Mouse (Mus musculus): ENCODE measurements around the gene Hoxd12.

The Hoxd12 gene

GRCm38 (mm10) chr2:74681594-74682531 is 7.0 kb downstream of the Hoxd12 start:
- DNase-seq (ENCODE audit: low read depth) = no peak

GRCm38 (mm10) chr2:74682796-74683195 is 8.0 kb downstream of the Hoxd12 start:
- DNase-seq (ENCODE audit: low read depth) = no peak

- DNase-seq (ENCODE audit: low read depth) = no peak
Observed at GRCm38 (mm10) chr2:74683471-74683951, 8.7 kb downstream of the Hoxd12 start.

DNA sequence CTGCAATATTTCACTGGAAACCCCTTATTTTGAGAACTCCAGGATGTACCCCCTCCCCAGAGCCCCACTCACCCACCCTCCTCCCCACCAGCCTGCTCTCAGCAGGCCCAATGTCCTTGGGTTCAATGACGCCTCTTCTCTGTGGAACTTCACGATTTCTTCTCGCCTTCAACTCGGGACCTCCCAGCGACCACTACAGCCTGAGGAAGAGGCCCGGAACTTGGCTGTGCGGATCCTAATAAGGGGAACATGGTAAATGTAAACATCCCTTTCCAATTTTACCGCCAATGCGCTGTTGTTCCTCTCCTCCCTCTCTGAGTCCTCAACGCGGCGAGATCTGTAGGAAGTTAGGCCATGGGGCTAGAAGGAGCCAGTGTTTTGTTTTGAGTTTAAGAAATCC is 9.3 kb downstream of the Hoxd12 start:
- DNase-seq (ENCODE audit: low read depth) = no peak

DNA sequence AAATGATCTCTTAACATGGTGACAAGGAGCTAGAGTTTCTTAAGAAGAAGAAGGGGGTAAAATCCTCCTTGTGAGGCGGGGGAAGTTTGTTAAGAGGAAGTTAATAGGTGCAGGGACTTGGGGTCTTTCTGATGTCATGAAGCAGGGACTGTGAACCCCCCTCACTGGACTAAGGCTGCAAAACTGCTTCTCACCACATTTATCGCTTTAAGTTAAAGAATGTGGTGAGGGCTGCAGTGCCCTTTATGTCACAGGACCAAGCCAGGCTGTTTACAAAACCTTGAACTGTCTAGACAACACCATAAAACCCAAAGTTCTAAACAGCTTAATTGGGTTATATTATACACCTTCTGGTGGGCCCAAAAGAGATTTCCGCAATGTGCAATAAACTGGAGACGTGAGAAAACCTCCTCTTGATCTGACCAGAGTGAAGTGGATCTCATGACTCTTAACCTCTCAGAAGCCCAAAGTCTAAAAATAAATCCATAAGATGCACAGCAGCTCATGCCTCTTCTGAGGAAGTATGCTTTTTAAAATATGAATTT is 10.3 kb downstream of the Hoxd12 start:
- no peak for DNase-seq (ENCODE audit: low read depth)

- DNase-seq (ENCODE audit: low read depth) = peak; percentile 55
Observed at GRCm38 (mm10) chr2:74686301-74686987, 11.6 kb downstream of the Hoxd12 start.

GRCm38 (mm10) chr2:74686988-74687697 is 12.3 kb downstream of the Hoxd12 start:
- no peak for DNase-seq (ENCODE audit: low read depth)

GRCm38 (mm10) chr2:74687698-74688555 is 13.1 kb downstream of the Hoxd12 start:
- no peak for DNase-seq (ENCODE audit: low read depth)

DNA sequence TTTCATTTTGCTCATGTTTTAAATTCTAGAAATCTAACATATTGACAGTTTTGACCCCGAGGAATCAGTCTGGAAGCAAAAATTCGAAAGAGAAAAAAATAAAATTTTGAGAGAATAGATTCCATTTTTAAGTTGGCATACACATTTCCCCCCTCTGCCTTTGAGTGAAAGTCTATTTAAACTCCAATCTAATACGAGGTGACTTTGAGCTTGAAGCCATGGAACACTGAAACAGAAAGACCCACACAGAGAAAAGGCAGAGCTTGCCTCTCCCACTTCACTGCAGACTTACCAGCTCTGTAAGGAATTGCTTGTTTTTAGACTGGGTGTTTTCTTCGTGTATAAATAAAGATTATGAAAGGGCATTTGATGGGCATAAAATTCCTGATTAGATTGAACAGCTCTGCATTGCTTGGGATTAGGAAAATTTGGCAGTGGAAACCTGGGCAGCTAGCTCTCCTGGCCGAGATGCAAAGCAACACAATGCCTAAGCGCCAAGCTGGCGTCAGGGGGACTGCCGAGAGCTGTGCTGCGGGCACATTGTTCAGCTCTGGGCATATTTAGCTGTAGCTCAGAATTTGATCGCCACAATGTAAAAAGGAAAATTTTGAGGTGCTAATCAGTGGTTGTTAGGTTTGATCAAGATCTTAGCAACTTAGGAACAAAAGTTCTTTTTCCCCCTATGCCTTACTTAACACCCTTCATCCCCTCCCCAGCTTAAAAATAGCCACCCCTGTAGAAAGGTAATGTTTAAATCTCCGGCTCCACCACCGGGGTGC is 14.2 kb downstream of the Hoxd12 start:
- DNase-seq (ENCODE audit: low read depth) = no peak

DNA sequence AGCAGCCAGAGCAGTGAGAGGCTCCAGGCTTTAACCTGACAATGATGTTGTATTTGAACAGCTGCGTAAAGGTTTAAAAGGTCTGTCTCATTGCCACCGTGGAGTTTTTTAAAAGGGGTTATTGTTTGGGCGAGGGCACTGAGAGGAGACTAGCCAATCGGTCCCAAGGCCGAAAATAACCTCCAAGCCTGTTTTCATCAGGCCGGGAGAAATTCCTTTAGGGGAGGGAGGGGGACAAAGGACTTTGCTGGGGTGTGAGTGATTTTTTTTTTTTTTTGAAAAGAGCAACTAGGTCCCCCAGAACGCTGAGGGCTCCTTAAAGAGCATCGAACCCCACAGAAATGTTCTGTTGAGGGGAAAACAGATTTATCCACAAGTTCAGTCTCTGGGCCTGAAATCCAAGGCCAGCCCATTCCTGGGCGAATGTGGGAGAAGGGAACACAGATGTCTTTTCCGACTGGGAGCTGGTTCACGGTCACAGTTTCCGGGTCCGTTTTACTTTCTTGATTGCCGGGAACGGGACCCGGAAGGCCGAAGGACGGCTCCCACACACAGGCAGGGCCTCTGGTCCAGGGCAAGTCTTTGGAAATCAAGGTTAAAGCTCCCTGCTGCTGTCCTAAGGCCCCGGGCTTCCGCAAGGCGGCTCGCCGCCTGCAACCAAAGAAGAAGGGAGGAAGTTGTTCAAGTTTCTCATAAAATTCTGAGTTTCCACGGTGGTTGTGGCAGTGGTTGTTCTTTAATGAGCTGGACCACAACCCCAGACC is 14.9 kb downstream of the Hoxd12 start:
- no peak for DNase-seq (ENCODE audit: low read depth)

- DNase-seq (ENCODE audit: low read depth) = no peak
Observed at GRCm38 (mm10) chr2:74690338-74690716, 15.5 kb downstream of the Hoxd12 start.

- no peak for DNase-seq (ENCODE audit: low read depth)
Observed at GRCm38 (mm10) chr2:74691022-74691951, 16.5 kb downstream of the Hoxd12 start, which contains the start of gene Hoxd10. Hoxd10 (plus strand) TSS chr2:74691924.

DNA sequence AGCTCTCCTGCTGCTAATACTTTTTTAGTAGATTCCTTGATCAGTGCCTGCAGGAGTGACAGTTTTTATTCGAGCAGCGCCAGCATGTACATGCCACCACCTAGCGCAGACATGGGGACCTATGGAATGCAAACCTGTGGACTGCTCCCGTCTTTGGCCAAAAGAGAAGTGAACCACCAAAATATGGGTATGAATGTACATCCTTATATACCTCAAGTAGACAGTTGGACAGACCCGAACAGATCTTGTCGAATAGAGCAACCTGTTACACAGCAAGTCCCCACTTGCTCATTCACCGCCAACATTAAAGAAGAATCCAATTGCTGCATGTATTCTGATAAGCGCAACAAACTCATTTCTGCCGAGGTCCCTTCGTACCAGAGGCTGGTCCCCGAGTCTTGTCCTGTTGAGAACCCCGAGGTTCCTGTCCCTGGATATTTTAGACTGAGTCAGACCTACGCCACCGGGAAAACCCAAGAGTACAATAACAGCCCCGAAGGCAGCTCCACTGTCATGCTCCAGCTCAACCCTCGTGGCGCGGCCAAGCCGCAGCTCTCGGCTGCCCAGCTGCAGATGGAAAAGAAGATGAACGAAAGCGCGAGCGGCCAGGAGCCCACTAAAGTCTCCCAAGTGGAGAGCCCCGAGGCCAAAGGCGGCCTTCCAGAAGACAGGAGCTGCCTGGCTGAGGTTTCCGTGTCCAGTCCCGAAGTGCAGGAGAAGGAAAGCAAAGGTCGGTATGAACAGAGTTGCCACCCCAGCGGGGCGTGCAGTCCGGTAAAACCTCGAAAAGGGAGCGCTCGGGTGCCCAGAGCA is 17.4 kb downstream of the Hoxd12 start:
- no peak for DNase-seq (ENCODE audit: low read depth)

DNA sequence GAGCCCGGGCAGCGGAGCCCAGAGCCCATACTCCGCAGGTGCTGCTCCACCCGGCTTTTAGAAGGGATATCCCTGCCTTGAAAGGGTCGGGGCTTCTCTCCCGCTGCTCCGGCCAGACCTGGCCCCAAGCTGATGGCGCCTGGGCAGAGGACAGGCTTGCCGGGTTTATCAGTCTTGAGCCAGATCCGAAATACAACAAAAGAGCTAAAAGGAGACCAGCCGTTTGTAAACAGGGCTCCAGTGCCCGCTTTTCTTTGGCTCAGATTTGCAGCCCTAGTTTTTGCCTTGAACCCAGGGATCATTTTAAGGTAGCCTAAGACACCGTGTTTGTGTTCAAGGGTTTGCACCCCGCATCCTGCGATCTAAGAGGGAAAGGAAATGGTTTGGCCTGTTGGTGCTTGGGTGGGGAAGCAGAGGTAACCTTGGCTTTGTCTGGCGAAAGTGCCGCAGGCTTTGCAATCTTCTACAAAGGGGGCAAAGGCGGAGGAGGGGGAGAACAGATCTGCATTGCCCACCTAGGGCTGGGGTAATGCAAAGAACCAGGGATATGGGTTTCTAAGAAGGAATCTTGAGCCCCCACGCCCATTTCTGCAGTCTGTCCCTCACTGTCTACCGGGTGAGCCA is 18.1 kb downstream of the Hoxd12 start:
- no peak for DNase-seq (ENCODE audit: low read depth)

DNA sequence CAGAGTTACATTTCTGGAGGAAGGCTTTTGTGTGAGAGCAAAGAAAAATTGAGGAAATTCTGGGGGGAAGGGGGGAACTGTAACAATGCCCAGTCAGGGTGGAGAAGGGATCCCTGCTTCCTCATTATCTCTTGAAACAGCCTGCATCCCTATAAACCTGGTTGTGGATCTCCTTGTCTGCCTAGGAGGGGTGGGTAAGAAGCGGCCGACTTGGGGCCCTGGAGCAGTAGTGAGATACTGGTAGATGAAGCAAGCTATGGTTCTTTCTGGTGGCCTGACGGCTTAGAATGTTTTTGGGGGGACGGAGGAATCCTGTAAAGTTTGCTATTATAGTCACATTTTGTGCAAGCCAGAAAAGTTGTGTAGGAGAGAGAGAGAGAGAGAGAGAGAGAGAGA is 18.6 kb downstream of the Hoxd12 start:
- no peak for DNase-seq (ENCODE audit: low read depth)

DNA sequence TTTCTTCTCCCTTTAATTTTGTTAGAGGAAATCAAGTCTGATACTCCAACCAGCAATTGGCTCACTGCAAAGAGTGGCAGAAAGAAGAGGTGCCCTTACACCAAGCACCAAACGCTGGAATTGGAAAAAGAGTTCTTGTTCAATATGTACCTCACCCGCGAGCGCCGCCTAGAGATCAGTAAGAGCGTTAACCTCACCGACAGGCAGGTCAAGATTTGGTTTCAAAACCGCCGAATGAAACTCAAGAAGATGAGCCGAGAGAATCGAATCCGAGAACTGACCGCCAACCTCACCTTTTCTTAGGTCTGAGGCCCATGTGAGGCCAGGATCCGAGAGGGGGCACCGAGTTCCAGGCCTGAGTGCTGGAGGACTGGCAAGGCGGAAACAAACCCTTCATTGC is 19.3 kb downstream of the Hoxd12 start:
- peak; percentile 49 for DNase-seq (ENCODE audit: low read depth)

GRCm38 (mm10) chr2:74695383-74695782 is 20.6 kb downstream of the Hoxd12 start:
- DNase-seq (ENCODE audit: low read depth) = no peak

All from naive thymus-derived CD4-positive, alpha-beta T cell, adult 2 months (primary cell).